Mouse (Mus musculus) cerebellum, postnatal 25 days (tissue): ENCODE measurements around the gene Ppp1cc.
A peak's percentile ranks its signal among the peaks of the same experiment; 100 is the strongest.

ENCODE experiments used
- DNase-seq, 2 experiments: peaks; one replicate each; pipeline ENCODE4 v3.0.0; 2021; ENCODE audit warnings: mixed read lengths in 2 of 2

Ppp1cc gene

GRCm38 (mm10) chr5:122157827-122158381, at the start of gene Ppp1cc:
Gene Ppp1cc, plus strand, starts transcription at chr5:122158278.
- peak; percentile 93 to 98 for DNase-seq

DNA sequence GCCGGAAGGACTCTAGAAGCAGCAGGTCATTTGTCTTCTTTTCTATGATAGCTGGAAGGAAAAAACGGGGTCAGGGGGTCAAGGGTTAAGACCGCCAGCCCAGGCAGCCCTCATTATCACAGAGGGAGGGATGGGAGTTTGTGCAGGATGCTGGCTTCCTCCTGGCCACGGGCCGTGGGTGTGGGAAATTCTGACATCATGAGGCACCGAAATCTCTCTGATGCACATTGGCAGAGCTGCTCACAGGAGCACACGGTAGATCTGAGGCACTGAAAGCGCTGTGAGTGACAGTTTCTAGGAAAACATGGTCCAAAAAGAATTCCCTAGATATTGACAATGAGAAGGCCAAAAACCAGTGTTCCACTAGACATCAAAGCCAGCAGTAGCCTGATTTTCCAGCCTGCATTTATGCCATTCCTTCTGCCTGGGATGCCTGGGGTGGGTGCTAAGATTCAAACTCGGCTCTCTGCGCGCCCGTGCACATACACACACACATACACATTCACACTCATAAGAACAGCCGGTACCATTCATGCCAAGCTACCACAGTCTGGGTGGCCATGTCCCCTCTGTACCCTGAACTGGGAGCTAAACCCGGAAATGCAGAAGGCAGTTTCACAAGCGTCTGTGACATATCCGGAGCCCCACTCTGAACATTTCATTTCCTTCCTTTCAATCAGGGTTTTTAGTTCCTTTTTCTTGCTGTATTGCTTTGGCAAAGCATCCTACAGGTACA, 48.6 kb upstream of the Ppp1cc start:
- DNase-seq: no peak

GRCm38 (mm10) chr5:122110625-122111024, 47.5 kb upstream of the Ppp1cc start:
- DNase-seq: no peak

DNA sequence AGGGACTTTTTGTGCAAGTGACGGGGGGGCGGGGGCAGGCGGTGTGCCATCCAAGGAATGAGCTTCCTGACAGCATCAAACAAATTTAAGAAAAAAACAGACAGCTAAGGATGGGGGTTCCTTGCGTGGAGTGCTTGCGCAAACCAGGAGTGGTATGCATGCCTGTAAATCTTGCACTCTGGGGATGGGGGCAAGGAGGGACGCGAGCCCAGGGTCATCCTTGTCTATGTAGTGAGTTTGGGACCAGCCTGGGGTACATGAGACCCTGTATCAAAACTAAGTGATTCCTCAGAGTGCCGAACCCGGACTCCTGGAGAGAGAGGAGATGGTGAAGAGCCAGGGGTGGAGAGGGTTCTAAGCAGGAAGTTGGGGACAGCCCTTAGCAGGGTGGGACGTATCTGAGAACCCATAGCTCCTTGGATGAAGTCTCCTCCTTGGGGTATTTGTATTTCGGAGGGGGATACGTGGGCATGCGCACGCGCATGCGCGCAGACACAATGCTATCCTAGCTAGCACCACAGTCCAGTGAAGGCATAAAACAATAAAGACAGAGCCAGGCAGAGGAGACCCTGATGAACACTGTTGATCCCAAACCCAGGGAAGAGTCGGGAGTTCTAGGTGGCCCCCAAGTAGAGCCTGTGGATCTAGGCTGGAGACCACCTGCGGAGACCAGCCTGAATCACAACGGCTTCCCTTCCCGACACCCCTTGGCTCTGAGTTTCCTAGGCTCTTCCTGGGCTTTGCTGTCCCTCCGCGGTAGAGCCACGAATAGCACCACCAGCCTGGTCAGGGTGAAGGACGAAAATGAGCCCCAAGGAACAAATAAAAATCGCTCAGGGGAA, 46.8 kb upstream of the Ppp1cc start:
- no peak for DNase-seq

- DNase-seq: no peak
Measured at GRCm38 (mm10) chr5:122111933-122112248, 46.2 kb upstream of the Ppp1cc start.

DNA sequence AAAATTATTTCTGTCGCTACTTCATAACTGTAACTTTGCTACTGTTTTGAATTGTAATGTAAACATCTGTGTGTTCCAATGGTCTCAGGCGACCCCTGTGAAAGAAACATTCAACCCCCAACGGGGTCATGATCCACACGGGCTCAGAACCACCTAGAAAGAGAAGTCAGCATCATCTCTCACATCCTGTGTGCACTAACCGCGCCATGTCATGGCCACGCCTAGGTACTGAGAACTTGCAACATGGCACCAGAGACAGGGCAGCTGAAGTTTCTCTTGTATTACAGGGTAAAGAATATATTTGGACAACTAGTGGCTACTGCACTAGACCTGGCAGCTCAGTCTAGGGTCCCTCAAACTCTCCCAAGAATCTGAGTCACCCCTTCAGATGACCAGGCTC, 44.6 kb upstream of the Ppp1cc start:
- DNase-seq: no peak

DNA sequence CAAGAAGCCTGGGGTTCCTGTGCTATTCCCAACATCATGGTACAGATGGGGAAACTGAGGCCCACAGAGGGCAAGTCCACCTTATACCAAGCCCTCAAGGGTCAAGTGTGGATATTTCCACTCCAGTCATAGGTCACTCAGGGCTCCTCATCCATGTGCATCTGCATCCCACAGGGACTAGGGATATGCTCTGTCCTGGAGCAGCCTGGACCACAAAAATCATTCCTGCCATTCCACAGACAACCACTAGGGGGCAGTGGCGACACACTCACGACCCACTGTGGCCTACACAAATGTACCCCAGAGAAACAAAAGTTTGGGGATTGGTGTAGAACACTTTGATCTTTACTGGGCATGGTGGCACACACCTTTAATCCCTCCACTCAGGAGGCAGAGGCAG, 43.9 kb upstream of the Ppp1cc start:
- peak; percentile 79 to 82 for DNase-seq

DNA sequence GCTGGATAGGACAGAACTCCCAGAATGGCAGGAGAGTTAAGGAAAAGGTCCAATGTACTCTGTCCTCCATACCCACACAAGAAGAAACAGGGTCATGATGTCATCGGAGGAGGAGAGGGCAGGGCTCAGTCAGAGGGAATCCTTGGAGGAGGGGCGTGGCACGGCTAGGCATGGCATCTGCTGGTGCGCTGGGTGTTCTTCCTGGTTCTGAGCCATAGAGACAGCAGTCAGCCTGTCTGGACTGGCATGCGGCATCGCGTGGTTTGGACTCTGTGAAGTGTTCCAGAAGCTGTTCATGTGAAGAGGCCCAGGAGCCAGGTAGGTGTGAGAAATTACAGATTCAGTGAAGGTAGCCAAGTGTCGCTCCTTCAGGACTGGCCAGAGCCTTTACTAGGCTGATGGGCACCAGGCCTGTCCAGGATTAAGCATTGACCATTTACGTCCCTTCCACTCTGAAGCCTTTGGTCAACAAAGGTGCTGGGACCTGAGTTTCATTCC, 42.8 kb upstream of the Ppp1cc start:
- DNase-seq: no peak

GRCm38 (mm10) chr5:122116243-122116642, 41.8 kb upstream of the Ppp1cc start:
- no peak for DNase-seq

- no peak for DNase-seq
Measured at GRCm38 (mm10) chr5:122125211-122125760, 32.8 kb upstream of the Ppp1cc start.

- DNase-seq: peak; percentile 75 to 87
Measured at GRCm38 (mm10) chr5:122129068-122129655, 28.9 kb upstream of the Ppp1cc start.

DNA sequence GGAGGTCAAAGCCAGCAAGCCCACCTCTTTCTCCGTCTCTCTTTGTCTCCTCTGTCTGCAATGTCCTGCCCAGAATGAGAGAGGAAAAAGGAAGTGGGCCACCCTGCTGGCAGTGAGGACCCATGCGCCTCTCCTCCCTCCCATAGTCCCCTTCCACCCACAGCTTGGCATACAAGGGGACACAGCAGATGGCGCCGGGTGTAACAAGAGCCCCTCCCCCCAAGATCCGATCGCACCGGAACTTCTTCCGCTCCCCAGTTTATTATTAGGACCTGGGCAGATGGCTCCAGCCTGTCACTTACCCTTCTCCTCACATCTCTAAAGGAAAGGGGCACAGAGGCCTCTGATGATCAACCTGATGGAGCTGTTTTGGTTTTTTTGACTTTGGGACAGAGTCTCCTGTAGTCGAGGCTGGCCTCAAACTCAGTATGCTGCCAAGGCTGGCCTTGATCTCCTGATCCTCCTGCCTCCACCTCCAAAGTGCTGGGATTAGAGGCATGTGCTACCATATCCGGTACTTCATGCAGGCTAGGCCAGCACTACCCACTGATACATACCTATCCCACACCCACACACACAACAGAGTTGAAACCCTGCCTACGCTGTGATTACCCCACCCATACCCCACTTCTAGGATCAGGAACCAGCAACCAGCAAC, 27.6 kb upstream of the Ppp1cc start:
- peak; percentile 81 to 87 for DNase-seq

DNA sequence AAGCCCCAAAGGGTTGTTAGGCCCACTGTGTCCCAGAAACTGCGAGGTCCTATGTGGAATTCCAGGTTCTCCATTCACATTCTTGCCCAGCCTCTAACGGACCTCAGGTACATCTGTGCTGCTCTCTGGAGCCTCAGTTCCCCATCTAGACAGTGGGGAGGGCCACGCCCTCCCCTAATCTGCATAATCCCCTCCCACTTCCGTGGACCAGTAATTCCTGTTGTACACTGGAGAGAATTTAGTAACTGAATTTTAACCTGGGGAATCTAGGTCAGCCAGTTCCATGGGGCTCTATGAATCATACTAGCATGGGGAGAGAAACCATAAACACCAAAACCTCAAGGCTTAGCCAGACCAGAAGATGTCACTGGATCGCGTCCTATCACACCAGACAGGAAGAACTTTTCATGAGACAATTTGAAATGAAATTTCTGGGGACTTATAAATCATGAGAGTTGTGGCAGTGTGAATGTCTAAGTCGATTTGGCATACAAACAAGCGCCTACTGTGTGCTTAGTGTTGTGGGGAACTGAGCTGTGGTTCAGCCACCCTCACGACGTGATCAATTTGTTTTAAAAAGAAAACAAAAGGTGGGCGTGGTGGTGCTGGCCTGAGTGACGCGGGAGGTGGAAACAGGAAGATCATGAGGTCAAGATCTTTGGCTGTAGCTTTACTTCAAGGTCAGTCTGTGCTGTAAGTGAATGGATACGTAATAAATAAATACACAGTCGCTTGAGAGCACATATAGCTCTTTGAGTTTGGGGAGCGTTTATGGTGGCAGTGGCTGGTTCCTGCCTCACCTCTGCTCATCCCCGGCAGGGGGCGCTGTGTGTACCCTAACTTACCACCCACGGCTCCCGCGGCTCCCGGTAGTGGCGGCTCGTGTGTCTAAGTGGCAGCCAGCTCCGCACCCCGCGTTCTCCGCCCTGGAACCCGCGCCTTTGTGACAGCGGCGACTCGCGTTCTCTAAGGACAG, 26.7 kb upstream of the Ppp1cc start:
- peak; percentile 90 to 93 for DNase-seq

DNA sequence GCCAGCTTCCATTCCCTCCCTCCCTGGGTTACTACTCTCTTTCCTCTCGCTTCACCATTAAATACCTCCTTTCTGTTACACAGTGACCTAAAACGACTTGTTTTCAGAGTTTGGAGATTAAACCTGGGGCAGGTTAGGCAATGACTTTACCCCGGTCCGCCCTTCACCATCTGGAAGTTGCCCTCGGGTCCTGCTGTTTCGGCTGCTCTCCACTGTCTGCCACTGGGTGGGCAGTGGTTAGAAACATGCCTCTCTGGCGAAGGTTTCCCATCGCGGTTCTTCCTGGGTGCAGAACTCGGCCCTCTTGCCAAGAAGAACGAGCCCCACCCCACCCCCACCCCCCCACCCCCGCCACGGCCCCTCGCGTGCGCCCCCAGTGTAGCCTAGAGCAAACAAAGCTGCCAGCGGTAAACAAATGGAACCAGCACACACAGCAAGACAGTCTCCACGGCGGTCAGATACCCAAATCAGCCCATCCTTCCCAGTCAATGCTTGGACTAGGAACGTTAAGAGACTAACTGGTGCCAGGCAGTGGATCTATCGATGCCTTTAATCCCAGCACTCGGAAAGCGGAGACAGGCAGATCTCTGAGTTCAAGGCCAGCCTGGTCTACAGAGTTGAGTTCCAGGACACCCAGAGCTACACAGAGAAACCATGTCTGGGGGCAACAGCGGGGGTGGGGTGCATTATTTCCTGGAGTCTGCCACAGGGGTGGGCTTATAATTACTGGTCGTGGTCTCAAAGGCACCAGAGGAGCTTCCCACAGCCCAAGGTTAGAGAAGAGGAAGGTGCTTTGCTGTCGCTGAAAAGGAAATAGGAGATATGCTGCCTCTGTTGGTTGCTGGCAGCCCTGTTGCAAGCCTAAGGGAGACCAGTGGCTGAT, 25.7 kb upstream of the Ppp1cc start:
- DNase-seq: peak in 1 of 2 experiments; percentile 17

DNA sequence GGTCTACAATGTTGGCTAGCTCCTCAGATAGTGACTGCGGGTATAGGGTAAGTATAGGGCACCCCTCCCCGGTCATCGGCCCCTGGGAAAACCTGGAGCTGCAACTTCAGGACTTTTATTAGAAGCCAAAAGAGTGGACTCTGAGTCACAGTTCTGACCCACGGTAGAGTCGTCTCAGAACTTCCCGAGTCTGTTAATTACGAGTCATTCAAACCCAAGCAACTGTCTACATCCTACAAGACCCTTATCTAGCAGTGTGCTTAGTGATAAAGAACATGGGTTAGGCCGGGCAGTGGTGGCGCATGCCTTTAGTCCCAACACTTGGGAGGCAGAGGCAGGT, 25.1 kb upstream of the Ppp1cc start:
- no peak for DNase-seq

DNA sequence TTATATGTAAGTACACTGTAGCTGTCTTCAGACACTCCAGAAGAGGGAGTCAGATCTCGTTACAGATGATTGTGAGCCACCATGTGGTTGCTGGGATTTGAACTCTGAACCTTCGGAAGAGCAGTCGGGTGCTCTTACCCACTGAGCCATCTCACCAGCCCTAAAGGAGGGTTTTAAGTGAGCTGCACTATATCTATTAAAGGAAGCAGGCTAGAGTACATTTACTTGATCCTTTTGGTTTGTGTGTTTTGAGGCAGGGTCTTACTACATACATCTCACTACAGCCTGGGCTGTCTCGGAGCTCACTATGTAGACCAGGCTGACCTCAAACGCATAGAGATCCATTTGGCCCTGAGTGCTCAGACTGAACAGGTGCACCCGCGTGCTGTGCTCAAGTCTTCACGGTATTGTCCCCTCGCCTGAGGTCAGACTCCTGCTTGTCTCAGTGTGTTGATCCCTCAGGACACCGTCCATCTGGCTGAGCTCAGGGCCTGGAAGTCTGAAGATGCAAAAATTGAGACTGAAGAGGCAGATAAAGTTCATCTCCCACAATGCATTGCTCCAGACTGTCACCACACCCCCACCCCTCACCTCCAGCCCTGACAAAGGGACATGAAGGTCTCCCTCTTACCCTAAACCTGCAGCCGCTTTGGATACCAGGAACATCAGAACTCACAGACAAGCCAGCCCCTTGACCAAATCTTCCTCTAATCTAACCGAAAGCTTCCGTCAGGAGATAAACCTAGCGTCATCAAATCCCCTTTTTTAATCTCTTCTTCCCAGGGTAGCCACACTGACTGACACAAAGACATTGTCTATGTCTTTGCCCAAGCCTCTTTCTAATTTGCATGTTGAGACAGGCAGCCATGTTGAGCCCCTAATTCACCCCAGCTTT, 23.4 kb upstream of the Ppp1cc start:
- peak; percentile 46 to 65 for DNase-seq

GRCm38 (mm10) chr5:122135290-122135882, 22.7 kb upstream of the Ppp1cc start:
- peak; percentile 37 to 51 for DNase-seq

DNA sequence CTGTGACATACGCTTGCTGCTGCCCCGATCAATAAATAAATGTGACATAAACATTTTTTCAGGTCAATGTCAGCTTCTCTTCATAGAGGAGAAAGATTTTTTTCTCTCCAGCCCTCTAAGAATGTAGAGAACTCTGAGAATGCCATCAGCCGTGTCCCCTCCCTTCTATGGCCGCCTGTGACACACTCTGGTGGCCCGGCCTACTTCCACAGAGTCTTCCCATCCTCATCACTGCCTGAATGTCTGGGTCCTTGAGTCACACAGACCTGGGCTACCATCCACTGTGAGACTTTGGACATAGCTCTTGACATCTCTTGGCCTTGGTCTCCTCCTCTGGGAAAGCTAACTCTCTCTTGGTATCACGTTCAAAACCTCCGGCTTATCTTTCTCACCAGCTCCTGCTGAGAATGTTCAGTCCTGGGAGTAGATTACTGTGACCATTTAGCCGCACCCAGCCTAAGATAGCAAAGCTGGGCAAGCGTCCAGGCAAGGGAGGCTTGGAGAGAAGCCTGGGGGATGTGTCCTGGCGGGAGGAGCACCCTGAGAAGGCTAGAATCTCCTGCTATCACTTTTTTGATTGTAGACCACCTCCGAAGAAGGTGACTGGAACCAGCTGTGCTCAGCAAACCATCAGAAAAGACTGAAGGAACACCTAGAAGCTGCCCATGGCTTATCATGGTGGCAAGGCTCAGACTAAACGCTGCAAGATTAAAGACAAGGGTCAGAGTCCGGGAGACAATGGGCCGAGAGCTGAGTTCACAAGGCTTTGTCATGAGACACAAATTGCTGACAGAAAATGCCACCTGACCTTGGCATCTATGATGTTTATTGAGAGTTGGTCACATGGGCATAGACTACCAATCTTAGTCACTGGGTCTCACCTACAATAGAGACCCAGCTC, 21.3 kb upstream of the Ppp1cc start:
- DNase-seq: no peak
